Mouse (Mus musculus): Measurements from ENCODE around the gene Gfap.

DNA sequence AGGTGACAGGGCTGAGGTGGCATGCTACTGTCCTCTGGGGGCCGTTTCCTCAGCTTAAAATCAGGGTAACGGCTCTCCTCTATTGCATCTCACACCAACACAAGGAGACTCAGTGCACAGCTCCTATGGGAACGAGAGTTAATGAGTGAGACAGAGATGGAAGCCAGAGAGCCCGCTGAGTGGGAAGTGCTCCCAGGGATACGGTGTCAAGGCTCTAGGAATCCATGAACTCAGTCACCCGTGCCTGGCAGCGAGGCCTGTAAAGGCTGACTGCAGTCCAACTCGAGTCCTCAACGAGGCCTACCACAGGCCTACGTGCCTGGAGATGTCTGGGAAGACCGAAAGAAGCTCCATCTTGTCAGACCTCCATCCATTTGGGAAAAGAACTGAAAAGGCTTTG lies 41.8 kb downstream of the Gfap start:
- TF ChIP-seq POLR2A (IDR thresholded peaks at IDR 0.05; ENCODE audit: extremely low read depth, insufficient read depth, low read length) (no peak), CTCF (IDR thresholded peaks at IDR 0.05; ENCODE audit: extremely low read depth, insufficient read depth, low read length) (no peak)

Data from cortical plate, adult 2 months (tissue).